Mouse (Mus musculus): ENCODE results near the gene Homer2. TPM values are rescaled to one million over a fixed set of nuclear protein-coding genes. Genes with fewer than 3 reads are reported as not detected.

Gene Homer2
- polyA plus RNA-seq, 1 experiment from 2014 or later, result 14.8 TPM

- Histone ChIP-seq H3K9me3 (replicated peaks) (no peaks in the 10 kb centered on the region), H3K4me2 (no peak overlapping the region), H3K4me3 (replicated peaks) (no peak overlapping the region), H3K4me1 (no peaks in the 10 kb centered on the region; the same call in 1 of the 2 replicates), H3K27me3 (no peaks in the 10 kb centered on the region), H3K9ac (no peak overlapping the region), H3K27ac (no peak overlapping the region), H3K36me3 (no peaks in the 10 kb centered on the region)
- 76% methylated on average over 7 of the region's 7 CpGs for WGBS
- ATAC-seq (replicated peaks; ENCODE audit: low FRiP score), result no peak
These were observed 142.6 kb downstream of the Homer2 start for GRCm38 (mm10) chr7:81564766-81565165.

DNA sequence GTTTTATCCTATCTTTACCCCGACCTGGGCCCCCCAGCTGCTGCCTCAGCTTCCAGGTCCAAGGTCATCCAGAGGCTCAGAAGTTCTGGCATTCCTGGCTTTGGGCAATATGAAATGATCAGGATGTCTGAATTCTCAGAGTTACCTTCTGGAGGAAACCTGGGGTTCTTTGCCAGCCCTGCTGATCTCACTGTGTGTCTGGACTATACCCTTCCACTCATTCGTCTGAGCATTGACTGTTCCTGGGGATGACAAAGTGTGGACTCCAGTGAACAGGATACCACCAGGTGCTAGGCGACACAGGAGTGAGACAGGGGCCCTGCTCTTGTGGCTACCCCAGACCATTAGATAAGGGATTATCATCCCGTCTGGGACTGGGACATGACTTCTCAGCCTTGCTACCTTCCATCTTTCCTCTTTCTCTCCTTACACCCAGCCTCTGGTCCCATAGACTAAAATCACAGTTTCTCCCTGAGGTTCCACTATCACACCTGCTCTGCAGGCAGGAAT, 143.8 kb downstream of the Homer2 start:
- WGBS, result 87% methylated on average over 4 of the region's 4 CpGs
- Histone ChIP-seq H3K36me3 (no peaks in the 10 kb centered on the region), H3K4me2 (no peak overlapping the region), H3K4me3 (replicated peaks) (no peak overlapping the region), H3K9ac (no peak overlapping the region), H3K27me3 (no peaks in the 10 kb centered on the region), H3K4me1 (no peaks in the 10 kb centered on the region; the same call in 1 of the 2 replicates), H3K27ac (no peak overlapping the region), H3K9me3 (replicated peaks) (no peaks in the 10 kb centered on the region)
- no peak for ATAC-seq (replicated peaks; ENCODE audit: low FRiP score)

DNA sequence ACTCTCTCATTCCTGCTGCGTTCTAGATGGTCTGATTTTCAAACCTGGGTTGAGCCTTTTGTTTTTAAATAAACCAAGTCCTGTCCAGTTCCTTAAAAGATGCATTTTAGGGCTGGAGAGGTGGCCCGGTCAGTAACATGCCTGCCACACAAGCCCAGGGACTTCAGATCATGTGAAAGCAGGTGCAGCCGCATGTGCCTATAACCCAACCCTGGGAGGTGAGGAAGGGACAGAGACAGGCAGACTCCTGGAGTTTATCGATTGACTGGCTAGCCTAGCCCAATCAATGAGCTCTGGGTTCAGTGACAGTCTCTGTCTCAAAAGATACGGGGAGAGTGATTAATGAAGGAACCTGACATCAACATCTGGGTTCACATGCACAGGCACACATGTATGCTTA, 146.1 kb downstream of the Homer2 start:
- Histone ChIP-seq H3K36me3 (no peaks in the 10 kb centered on the region), H3K4me2 (no peak overlapping the region), H3K4me3 (replicated peaks) (no peak overlapping the region), H3K27me3 (no peaks in the 10 kb centered on the region), H3K9ac (no peak overlapping the region), H3K27ac (no peak overlapping the region), H3K9me3 (replicated peaks) (no peaks in the 10 kb centered on the region), H3K4me1 (no peaks in the 10 kb centered on the region; the same call in 1 of the 2 replicates)
- no peak for ATAC-seq (replicated peaks; ENCODE audit: low FRiP score)
- 72% methylated on average over 5 of the region's 5 CpGs for WGBS

DNA sequence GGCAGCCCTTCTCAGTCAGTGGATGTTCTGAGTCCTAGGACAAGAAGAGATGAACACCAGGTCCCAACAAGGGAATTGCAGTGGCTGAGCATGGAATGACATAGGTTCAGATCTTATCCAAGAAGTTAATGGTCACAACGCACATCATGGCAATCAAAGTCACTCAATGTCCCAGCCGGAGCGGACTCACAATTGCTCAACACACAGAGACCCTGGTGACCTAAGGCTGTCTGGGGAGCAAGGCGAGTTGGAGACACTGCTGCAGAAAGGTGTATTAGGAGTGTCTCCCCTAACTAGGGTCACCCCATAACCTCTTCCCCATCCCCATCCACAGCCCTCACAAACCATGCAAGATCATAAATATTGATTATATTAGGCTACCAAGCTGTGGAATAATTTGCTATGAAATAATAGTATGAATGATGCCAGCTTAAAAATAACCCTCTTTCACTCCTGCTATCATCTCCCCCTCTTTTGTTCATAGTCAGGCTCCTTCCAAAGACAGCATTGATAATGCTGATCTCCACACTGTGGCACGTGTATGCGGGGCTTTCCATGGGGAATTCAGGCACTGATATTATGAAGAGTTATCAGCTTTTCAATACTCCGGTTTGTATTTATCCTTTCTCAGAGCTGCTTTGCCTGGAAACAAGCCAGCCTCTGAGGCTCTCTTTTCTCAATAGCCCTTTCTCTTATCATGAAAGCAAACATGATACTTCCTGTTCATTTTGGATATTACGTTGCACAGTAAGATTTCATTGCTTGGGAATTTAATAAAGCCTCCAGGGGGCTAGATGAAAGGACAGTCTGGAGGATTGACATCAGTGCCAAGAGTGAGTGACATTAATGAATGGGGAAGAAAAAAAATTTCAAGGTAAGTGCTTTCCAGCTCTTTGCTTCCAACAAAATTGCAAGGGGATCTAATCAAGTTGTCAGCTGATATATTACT, 147.0 kb downstream of the Homer2 start:
- Histone ChIP-seq H3K4me2 (no peak overlapping the region), H3K27ac (no peak overlapping the region), H3K4me3 (replicated peaks) (no peak overlapping the region), H3K36me3 (no peaks in the 10 kb centered on the region), H3K27me3 (no peaks in the 10 kb centered on the region), H3K9ac (no peak overlapping the region), H3K4me1 (no peaks in the 10 kb centered on the region; the same call in 1 of the 2 replicates), H3K9me3 (replicated peaks) (no peaks in the 10 kb centered on the region)
- 61% methylated on average over 8 of the region's 8 CpGs for WGBS
- ATAC-seq (replicated peaks; ENCODE audit: low FRiP score), result no peak

GRCm38 (mm10) chr7:81559231-81559980, 147.9 kb downstream of the Homer2 start:
- Histone ChIP-seq H3K9ac (no peak overlapping the region), H3K4me2 (no peak overlapping the region), H3K27me3 (no peaks in the 10 kb centered on the region), H3K27ac (no peak overlapping the region), H3K4me1 (no peaks in the 10 kb centered on the region; the same call in 1 of the 2 replicates), H3K4me3 (replicated peaks) (no peak overlapping the region), H3K9me3 (replicated peaks) (no peaks in the 10 kb centered on the region), H3K36me3 (no peaks in the 10 kb centered on the region)
- no peak for ATAC-seq (replicated peaks; ENCODE audit: low FRiP score)
- WGBS, result 83% methylated on average over 14 of the region's 14 CpGs

- Histone ChIP-seq H3K36me3 (no peaks in the 10 kb centered on the region), H3K4me1 (no peaks in the 10 kb centered on the region; the same call in 1 of the 2 replicates), H3K4me2 (no peak overlapping the region), H3K4me3 (replicated peaks) (no peak overlapping the region), H3K9ac (no peak overlapping the region), H3K27me3 (no peaks in the 10 kb centered on the region), H3K9me3 (replicated peaks) (no peaks in the 10 kb centered on the region), H3K27ac (no peak overlapping the region)
- WGBS, result 73% methylated on average over 4 of the region's 4 CpGs
- no peak for ATAC-seq (replicated peaks; ENCODE audit: low FRiP score)
These were observed 149.4 kb downstream of the Homer2 start for GRCm38 (mm10) chr7:81557985-81558360.

DNA sequence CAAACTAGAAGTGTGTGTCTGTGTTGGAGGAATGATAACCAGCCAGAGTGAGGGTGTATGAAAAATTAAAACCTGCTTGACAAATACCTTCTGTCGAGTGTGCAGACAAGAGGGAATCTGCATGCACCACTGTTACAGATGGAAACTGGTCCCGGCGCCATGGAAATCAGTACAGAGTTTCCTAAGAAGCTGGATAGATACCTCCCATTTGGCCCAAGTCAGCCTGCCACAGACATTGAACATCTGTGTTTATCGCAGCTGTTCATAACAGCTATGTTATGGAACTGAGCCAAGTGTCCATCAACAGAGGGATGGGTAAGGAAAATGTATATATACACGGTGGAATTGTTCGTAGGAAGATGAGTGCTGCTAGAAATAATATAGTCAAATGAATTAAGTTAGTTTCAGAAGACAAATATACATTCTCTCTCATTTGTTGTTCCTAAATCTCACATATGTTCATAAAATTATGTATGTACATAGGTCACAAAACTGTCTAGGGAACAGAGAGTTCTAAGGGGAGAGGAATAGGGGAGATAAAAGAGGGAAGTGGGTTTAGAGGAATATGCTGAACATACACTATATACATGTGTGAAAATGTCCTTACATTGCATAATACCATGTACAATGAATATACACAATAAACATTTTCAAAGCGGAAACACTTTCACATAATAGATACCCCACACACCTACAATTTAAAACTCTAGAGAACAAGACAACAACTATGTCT, 149.9 kb downstream of the Homer2 start:
- 72% methylated on average over 7 of the region's 7 CpGs for WGBS
- Histone ChIP-seq H3K4me1 (no peaks in the 10 kb centered on the region; the same call in 1 of the 2 replicates), H3K4me2 (no peak overlapping the region), H3K36me3 (no peaks in the 10 kb centered on the region), H3K4me3 (replicated peaks) (no peak overlapping the region), H3K27ac (no peak overlapping the region), H3K9me3 (replicated peaks) (no peaks in the 10 kb centered on the region), H3K27me3 (no peaks in the 10 kb centered on the region), H3K9ac (no peak overlapping the region)
- ATAC-seq (replicated peaks; ENCODE audit: low FRiP score), result no peak

DNA sequence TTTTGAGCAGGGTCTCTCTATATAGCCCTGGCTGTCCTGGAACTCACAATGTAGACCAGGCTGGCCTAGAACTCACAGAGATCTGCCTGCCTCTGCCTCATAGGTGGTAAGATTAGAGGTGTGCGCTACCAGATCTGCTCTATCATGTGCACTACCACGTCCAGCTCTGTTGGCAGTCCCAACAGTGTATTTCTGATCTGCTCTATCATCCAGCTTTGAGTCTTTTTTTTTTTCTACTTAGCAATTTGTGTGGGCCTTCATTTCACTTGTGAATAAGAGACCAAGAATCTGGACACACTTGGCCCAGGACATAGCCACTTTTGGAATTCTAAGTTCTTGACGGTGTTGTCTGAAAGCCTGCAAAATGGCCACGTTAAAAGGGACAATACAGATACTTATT, 150.5 kb downstream of the Homer2 start:
- Histone ChIP-seq H3K4me2 (no peak overlapping the region), H3K36me3 (no peaks in the 10 kb centered on the region), H3K4me3 (replicated peaks) (no peak overlapping the region), H3K4me1 (no peaks in the 10 kb centered on the region; the same call in 1 of the 2 replicates), H3K9ac (no peak overlapping the region), H3K27me3 (no peaks in the 10 kb centered on the region), H3K9me3 (replicated peaks) (no peaks in the 10 kb centered on the region), H3K27ac (no peak overlapping the region)
- WGBS, result 79% methylated on average over 4 of the region's 4 CpGs
- ATAC-seq (replicated peaks; ENCODE audit: low FRiP score), result no peak

DNA sequence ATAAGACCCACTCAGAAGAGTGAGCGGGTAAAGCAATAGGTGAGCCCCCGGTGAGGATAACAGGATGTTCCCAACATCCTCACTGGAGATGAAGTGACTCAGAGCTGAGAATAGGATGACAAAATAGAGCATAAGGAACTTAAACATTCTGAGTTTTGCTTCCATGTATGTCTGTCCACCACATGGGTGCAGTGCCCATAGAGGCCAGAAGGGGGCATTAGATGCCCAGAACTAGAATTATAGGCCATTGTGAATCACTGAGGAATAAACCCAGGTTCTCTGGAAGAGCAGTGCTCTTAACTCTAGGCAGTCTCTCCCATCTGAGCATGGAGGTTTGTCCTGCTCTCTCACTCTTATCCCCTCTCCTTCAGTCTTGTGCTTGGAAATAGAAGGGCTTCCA, 153.0 kb downstream of the Homer2 start:
- Histone ChIP-seq H3K27ac (no peak overlapping the region), H3K4me3 (replicated peaks) (no peak overlapping the region), H3K4me2 (no peak overlapping the region), H3K36me3 (no peaks in the 10 kb centered on the region), H3K27me3 (no peaks in the 10 kb centered on the region), H3K4me1 (no peaks in the 10 kb centered on the region), H3K9me3 (replicated peaks) (no peaks in the 10 kb centered on the region), H3K9ac (no peak overlapping the region)
- no peak for ATAC-seq (replicated peaks; ENCODE audit: low FRiP score)
- WGBS, result 81% methylated on average over 2 of the region's 2 CpGs

DNA sequence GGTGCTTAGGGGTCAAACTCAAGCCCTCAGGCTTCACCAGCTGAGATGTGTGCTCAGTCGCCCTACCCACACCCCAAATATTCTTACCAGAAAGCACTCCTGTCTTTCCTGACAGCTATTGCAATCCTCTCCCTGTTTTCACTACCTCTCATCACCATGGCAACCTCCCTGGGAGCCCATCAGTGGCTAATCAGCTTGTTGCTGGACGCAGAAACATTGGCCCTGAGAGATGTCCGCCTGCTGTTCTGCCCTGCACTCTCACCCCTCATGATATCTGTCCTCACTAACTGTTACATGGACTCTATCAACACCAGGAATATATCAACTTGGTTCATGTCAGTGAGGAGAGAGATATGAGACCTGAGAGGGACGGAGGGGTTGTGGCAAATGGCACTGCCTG, 153.7 kb downstream of the Homer2 start:
- 73% methylated on average over 4 of the region's 4 CpGs for WGBS
- Histone ChIP-seq H3K9me3 (replicated peaks) (no peaks in the 10 kb centered on the region), H3K9ac (no peak overlapping the region), H3K4me2 (no peak overlapping the region), H3K36me3 (no peaks in the 10 kb centered on the region), H3K4me3 (replicated peaks) (no peak overlapping the region), H3K27ac (no peak overlapping the region), H3K27me3 (no peaks in the 10 kb centered on the region), H3K4me1 (no peaks in the 10 kb centered on the region; the same call in 1 of the 2 replicates)
- ATAC-seq (replicated peaks; ENCODE audit: low FRiP score), result no peak
